8 mouse cellular contexts compared by ENCODE assay signal in genomic region chr13:46727038-46727836, GRCm38 (mm10). TPM values are rescaled to one million over a fixed set of nuclear protein-coding genes. Genes with fewer than 3 reads are reported as not detected.
A peak's percentile ranks its signal among the peaks of the same experiment; 100 is the strongest.
DNase-seq lines count a peak whose midpoint lies in the region; ATAC-seq and TF ChIP-seq lines count a peak whose summit lies in the region.

No protein-coding gene starts in this region.

- WGBS in embryonic facial prominence, embryonic 12.5 days = 1% methylated on average over 65 of the region's 85 CpGs
- under 1% methylated on average over 81 of the region's 85 CpGs for WGBS in intestine, postnatal 0 days
- WGBS in liver, adult 2 months = under 1% methylated on average over 84 of the region's 85 CpGs
- under 1% methylated on average over 76 of the region's 85 CpGs for WGBS in midbrain, postnatal 0 days

- H3K4me3 ChIP-seq in embryonic facial prominence, embryonic 12.5 days = peak overlapping the region; percentile 100
- peak overlapping the region; percentile 96 for H3K4me3 ChIP-seq in intestine, postnatal 0 days (ENCODE audit: low read depth, low read length)
- H3K4me3 ChIP-seq in liver, adult 2 months (ENCODE audit: insufficient read depth, low read depth, low read length) = peak overlapping the region; percentile 95
- peak overlapping the region; percentile 97 for H3K4me3 ChIP-seq in midbrain, postnatal 0 days (ENCODE audit: low read depth, low read length)

- peak; percentile 85 for ATAC-seq in embryonic facial prominence, embryonic 12.5 days (ENCODE audit: insufficient number of reproducible peaks, insufficient read depth, low FRiP score, low TSS enrichment)
- ATAC-seq in intestine, postnatal 0 days = peak; percentile 80
- ATAC-seq in midbrain, postnatal 0 days (ENCODE audit: low FRiP score) = peak; percentile 82

- H3K27me3 ChIP-seq in embryonic facial prominence, embryonic 12.5 days = no peaks in the 10 kb centered on the region
- no peaks in the 10 kb centered on the region for H3K27me3 ChIP-seq in intestine, postnatal 0 days (replicated peaks; ENCODE audit: control insufficient read depth, insufficient read depth, low read length)
- no peaks in the 10 kb centered on the region for H3K27me3 ChIP-seq in liver, adult 2 months (ENCODE audit: control insufficient read depth, insufficient read depth, low read length)
- no peaks in the 10 kb centered on the region for H3K27me3 ChIP-seq in midbrain, postnatal 0 days (ENCODE audit: insufficient read depth, low read length)

- no peaks in the 10 kb centered on the region for H3K36me3 ChIP-seq in embryonic facial prominence, embryonic 12.5 days
- no peaks in the 10 kb centered on the region for H3K36me3 ChIP-seq in intestine, postnatal 0 days (ENCODE audit: control insufficient read depth, insufficient read depth)
- no peaks in the 10 kb centered on the region for H3K36me3 ChIP-seq in liver, adult 2 months (ENCODE audit: control insufficient read depth, insufficient read depth, low read length)
- H3K36me3 ChIP-seq in midbrain, postnatal 0 days (ENCODE audit: insufficient read depth, low read length) = no peaks in the 10 kb centered on the region

- peak overlapping the region; percentile 98 for H3K9ac ChIP-seq in embryonic facial prominence, embryonic 12.5 days
- H3K9ac ChIP-seq in intestine, postnatal 0 days (ENCODE audit: low read depth, low read length) = peak overlapping the region; percentile 78
- H3K9ac ChIP-seq in liver, adult 2 months (ENCODE audit: low read depth, low read length) = peak overlapping the region; percentile 95
- peak overlapping the region; percentile 90 for H3K9ac ChIP-seq in midbrain, postnatal 0 days (replicated peaks; ENCODE audit: low read length, poor library complexity, severe bottlenecking)

- peak; percentile 58 for DNase-seq in kidney, adult 11 months
- DNase-seq in kidney, adult 18-20 months = no peak
- DNase-seq in heart, adult 11 months = peak; percentile 98
- DNase-seq in liver, adult 2 months (ENCODE audit: extremely low read depth, low read depth, low spot score) = peak; percentile 51
- peak; percentile 43 for DNase-seq in midbrain, postnatal 0 days (ENCODE audit: low spot score)
- DNase-seq in spleen, postnatal 36 days (ENCODE audit: low spot score in 2 of 2) = peak; percentile 65 to 66

- H3K9me3 ChIP-seq in embryonic facial prominence, embryonic 12.5 days = no peaks in the 10 kb centered on the region
- H3K9me3 ChIP-seq in intestine, postnatal 0 days (ENCODE audit: control insufficient read depth) = no peaks in the 10 kb centered on the region
- no peaks in the 10 kb centered on the region for H3K9me3 ChIP-seq in midbrain, postnatal 0 days (ENCODE audit: low read length)

- peaks cover 12% of the 10 kb centered on the region for H3K4me1 ChIP-seq in embryonic facial prominence, embryonic 12.5 days
- H3K4me1 ChIP-seq in intestine, postnatal 0 days (replicated peaks; ENCODE audit: control insufficient read depth, insufficient read depth, low read length) = no peaks in the 10 kb centered on the region
- H3K4me1 ChIP-seq in liver, adult 2 months (ENCODE audit: control insufficient read depth, insufficient read depth, low read length) = peaks cover 11% of the 10 kb centered on the region
- H3K4me1 ChIP-seq in midbrain, postnatal 0 days (ENCODE audit: insufficient read depth, low read length) = peaks cover 14% of the 10 kb centered on the region

- H3K4me2 ChIP-seq in embryonic facial prominence, embryonic 12.5 days (replicated peaks) = peak overlapping the region; percentile 74
- H3K4me2 ChIP-seq in intestine, postnatal 0 days (replicated peaks; ENCODE audit: low read depth) = peak overlapping the region; percentile 85
- H3K4me2 ChIP-seq in midbrain, postnatal 0 days (ENCODE audit: low read depth, low read length, poor library complexity, severe bottlenecking) = peak overlapping the region; percentile 64

- peak overlapping the region; percentile 98 for H3K27ac ChIP-seq in embryonic facial prominence, embryonic 12.5 days
- H3K27ac ChIP-seq in intestine, postnatal 0 days (ENCODE audit: low read depth, low read length) = peak overlapping the region; percentile 94
- peak overlapping the region; percentile 82 for H3K27ac ChIP-seq in liver, adult 2 months (replicated peaks; ENCODE audit: insufficient read depth, low read depth, low read length)
- H3K27ac ChIP-seq in midbrain, postnatal 0 days (ENCODE audit: low read depth, low read length) = peak overlapping the region; percentile 93

- peak; percentile 14; the same call in 1 of the 2 replicates for TF ChIP-seq CTCF in intestine, postnatal 0 days (IDR thresholded peaks at IDR 0.05; ENCODE audit: low read depth)
- TF ChIP-seq CTCF in liver, adult 2 months (IDR thresholded peaks at IDR 0.05; ENCODE audit: low read depth, low read length) = no peak
- 0 out of 2 replicates have a peak, but pooled peaks have one; percentile 4 for TF ChIP-seq CTCF in midbrain, postnatal 0 days (IDR thresholded peaks at IDR 0.05)

- TF ChIP-seq POLR2A in liver, adult 2 months (IDR thresholded peaks at IDR 0.05; ENCODE audit: extremely low read depth, insufficient read depth, low read length) = no peak

- peaks cover 11% of the 10 kb centered on the region; the same call in 1 of the 2 replicates for H3K79me2 ChIP-seq in liver, adult 2 months (ENCODE audit: control insufficient read depth, insufficient read depth, low read length)

RNA-seq across cellular contexts. Expression of gene Nup153, which starts 0.5 kb away (rescaled TPM):
- 38.5 and 42.3 TPM in 2 replicates for polyA plus RNA-seq in embryonic facial prominence, embryonic 12.5 days (2016; fragmentation: Nextera tagmentation; extraction: Ambion mirVana)
- polyA plus RNA-seq in intestine, postnatal 0 days (2015; fragmentation: Nextera tagmentation; extraction: Ambion mirVana) = 6.5 and 8.3 TPM in 2 replicates
- total RNA-seq in liver, adult 2 months (2014; rRNA removed) = 25.6 and 28.8 TPM in 2 replicates
- 13.8 and 25.0 TPM in 2 replicates for polyA plus RNA-seq in liver, adult 2 months (2012; rRNA removed)
- 61.7 and 75.0 TPM in 2 replicates for total RNA-seq in midbrain, postnatal 0 days (2014; rRNA removed)
- 11.8 and 12.6 TPM in 2 replicates for polyA plus RNA-seq in midbrain, postnatal 0 days (2015; fragmentation: Nextera tagmentation; extraction: Ambion mirVana)

RNA-seq across cellular contexts. Expression of gene Fam8a1, which starts 57.9 kb away (rescaled TPM):
- polyA plus RNA-seq in embryonic facial prominence, embryonic 12.5 days (2016; fragmentation: Nextera tagmentation; extraction: Ambion mirVana) = 15.3 and 17.4 TPM in 2 replicates
- polyA plus RNA-seq in intestine, postnatal 0 days (2015; fragmentation: Nextera tagmentation; extraction: Ambion mirVana) = 14.9 and 15.9 TPM in 2 replicates
- 38.7 and 39.3 TPM in 2 replicates for total RNA-seq in liver, adult 2 months (2014; rRNA removed)
- 16.5 and 19.2 TPM in 2 replicates for polyA plus RNA-seq in liver, adult 2 months (2012; rRNA removed)
- 59.2 and 68.1 TPM in 2 replicates for total RNA-seq in midbrain, postnatal 0 days (2014; rRNA removed)
- 15.8 and 18.1 TPM in 2 replicates for polyA plus RNA-seq in midbrain, postnatal 0 days (2015; fragmentation: Nextera tagmentation; extraction: Ambion mirVana)
